Mouse (Mus musculus) liver, postnatal 0 days (tissue): Measurements from ENCODE around the gene Usp16.

ENCODE experiments used
- CTCF ChIP-seq: sonication (generic); IDR thresholded peaks from 2 replicates; pipeline ENCODE4 v1.5.1; 2016; ENCODE audit warnings: antibody characterized with exemption, low read depth
- EP300 ChIP-seq: IDR thresholded peaks from 2 replicates; pipeline ENCODE4 v1.6.1; 2016; ENCODE audit warnings: antibody characterized with exemption, low read depth, mild to moderate bottlenecking

GRCm38 (mm10) chr16:87427516-87427915 lies 27.0 kb upstream of the Usp16 start:
- no peak for TF ChIP-seq CTCF
- no peak for TF ChIP-seq EP300
